Mouse (Mus musculus) megakaryocyte, embryonic 14.5 days (primary cell): ENCODE data around the gene St7. TPM values are rescaled to one million over a fixed set of nuclear protein-coding genes. Genes with fewer than 3 reads are reported as not detected.

Experiments used
- H3K27me3 ChIP-seq: replicated peaks from 2 replicates; pipeline ENCODE3; 2012; ENCODE audit warnings: inconsistent platforms
- H3K36me3 ChIP-seq: replicated peaks from 2 replicates; pipeline ENCODE3; 2012; ENCODE audit warnings: low read length, inconsistent platforms, mixed read lengths
- H3K4me1 ChIP-seq: 2 replicates; pipeline ENCODE4 v1.6.1; 2012; ENCODE audit warnings: inconsistent platforms
- H3K4me3 ChIP-seq: replicated peaks from 2 replicates; pipeline ENCODE3; 2012; ENCODE audit warnings: moderate library complexity, mild to moderate bottlenecking, inconsistent platforms
- H3K9me3 ChIP-seq: 2 replicates; pipeline ENCODE4 v1.6.1; 2012; ENCODE audit warnings: inconsistent platforms
- FLI1 ChIP-seq: IDR thresholded peaks from 2 replicates; pipeline ENCODE4 v1.6.1; 2012; ENCODE audit warnings: low read length, inconsistent platforms, mixed read lengths
- GATA1 ChIP-seq: IDR thresholded peaks from 3 replicates; pipeline ENCODE4 v1.6.1; 2012; ENCODE audit warnings: mixed read lengths, low read length, inconsistent platforms, borderline replicate concordance
- polyA plus RNA-seq: library from polyadenylated mRNA; stranded (reverse); fragments of >175 nt; gene quantifications from 2 replicates; pipeline ENCODE4 v1.2.3, GENCODE M21; 2012; ENCODE audit warnings: low replicate concordance; ENCODE audit not compliant: insufficient read depth

The St7 gene
- polyA plus RNA-seq, 1 experiment: 7.1 TPM

- no peaks in the 10 kb centered on the region for H3K9me3 ChIP-seq
- no peaks in the 10 kb centered on the region for H3K27me3 ChIP-seq
- H3K4me3 ChIP-seq: no peak overlapping the region
- peaks cover 4% of the 10 kb centered on the region; the same call in 1 of the 2 replicates for H3K4me1 ChIP-seq
- no peak for TF ChIP-seq FLI1
- no peak for TF ChIP-seq GATA1
- no peaks in the 10 kb centered on the region for H3K36me3 ChIP-seq
Observed at GRCm38 (mm10) chr6:17951779-17952178, 259.0 kb downstream of the St7 start.

- H3K36me3 ChIP-seq: no peaks in the 10 kb centered on the region
- no peaks in the 10 kb centered on the region for H3K9me3 ChIP-seq
- TF ChIP-seq GATA1 (no peak), FLI1 (no peak)
- H3K4me3 ChIP-seq: no peak overlapping the region
- H3K4me1 ChIP-seq: no peaks in the 10 kb centered on the region
- H3K27me3 ChIP-seq: no peaks in the 10 kb centered on the region
Observed at GRCm38 (mm10) chr6:17963455-17963854, 270.7 kb downstream of the St7 start.

DNA sequence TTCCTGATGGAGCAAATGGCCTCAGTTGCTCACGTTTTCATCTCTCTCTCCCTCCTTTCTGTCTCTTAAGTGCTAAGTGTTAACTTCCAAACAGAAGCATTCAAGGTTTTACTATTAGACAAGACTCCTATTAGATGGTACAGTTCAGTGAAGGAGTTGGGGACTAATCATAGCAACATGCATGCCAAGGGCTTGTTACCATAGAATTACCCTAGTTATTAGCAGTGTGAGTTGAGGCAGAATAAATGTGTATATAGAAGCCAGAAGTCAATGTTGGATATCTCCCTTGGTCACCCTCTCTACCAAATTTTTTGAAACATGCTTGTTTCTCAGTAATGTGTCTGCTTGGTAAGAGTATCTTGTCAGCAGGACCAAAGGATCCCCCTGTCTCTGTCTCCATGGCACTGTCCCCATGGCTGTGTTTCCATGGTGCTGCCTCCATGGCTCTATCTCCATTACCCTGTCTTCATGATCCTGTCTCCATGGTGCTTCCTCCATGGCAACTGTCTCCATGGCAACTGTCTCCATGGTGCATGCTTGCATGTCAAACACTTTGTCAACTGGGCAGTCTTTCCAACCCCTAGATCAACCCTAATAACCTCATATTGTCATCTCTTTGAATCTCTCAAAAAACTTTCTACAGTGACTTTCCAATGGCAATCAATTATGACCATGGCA is 275.9 kb downstream of the St7 start:
- no peak for TF ChIP-seq FLI1
- TF ChIP-seq GATA1: no peak

DNA sequence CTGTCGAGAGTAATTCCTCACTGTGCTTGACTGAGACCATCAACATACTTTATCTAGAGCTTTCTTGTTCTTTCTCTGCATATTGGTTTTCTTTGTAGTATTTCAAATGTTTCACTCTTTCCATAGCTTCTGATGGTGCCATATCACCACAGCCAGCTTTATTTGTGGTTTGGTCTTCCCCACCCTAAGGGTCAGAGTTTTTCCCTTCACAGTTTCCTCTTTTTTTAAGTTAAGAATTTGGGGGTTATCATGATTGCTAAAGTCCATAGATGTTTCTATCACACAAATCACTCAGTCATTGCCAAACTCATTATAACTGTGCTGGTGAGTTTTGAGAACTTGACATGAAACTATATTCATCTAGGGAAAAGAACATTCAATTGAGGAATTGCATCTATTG is 277.1 kb downstream of the St7 start:
- no peaks in the 10 kb centered on the region for H3K36me3 ChIP-seq
- no peak overlapping the region for H3K4me3 ChIP-seq
- no peaks in the 10 kb centered on the region for H3K9me3 ChIP-seq
- TF ChIP-seq FLI1: no peak
- no peak for TF ChIP-seq GATA1
- H3K4me1 ChIP-seq: no peaks in the 10 kb centered on the region
- no peaks in the 10 kb centered on the region for H3K27me3 ChIP-seq

More for the DNA sequence above, 275.9 kb downstream of the St7 start:
- Histone ChIP-seq H3K9me3 (no peaks in the 10 kb centered on the region), H3K27me3 (no peaks in the 10 kb centered on the region), H3K4me3 (no peak overlapping the region), H3K4me1 (no peaks in the 10 kb centered on the region), H3K36me3 (no peaks in the 10 kb centered on the region)

GRCm38 (mm10) chr6:17971393-17971792 is 278.7 kb downstream of the St7 start:
- Histone ChIP-seq H3K4me3 (no peak overlapping the region), H3K36me3 (no peaks in the 10 kb centered on the region), H3K27me3 (no peaks in the 10 kb centered on the region), H3K9me3 (no peaks in the 10 kb centered on the region), H3K4me1 (no peaks in the 10 kb centered on the region)
- TF ChIP-seq GATA1 (no peak), FLI1 (no peak)

GRCm38 (mm10) chr6:17974416-17974815 is 281.7 kb downstream of the St7 start:
- H3K4me1 ChIP-seq: no peaks in the 10 kb centered on the region
- no peak overlapping the region for H3K4me3 ChIP-seq
- H3K9me3 ChIP-seq: no peaks in the 10 kb centered on the region
- no peaks in the 10 kb centered on the region for H3K27me3 ChIP-seq
- TF ChIP-seq FLI1: no peak
- no peak for TF ChIP-seq GATA1
- no peaks in the 10 kb centered on the region for H3K36me3 ChIP-seq

GRCm38 (mm10) chr6:17977165-17977564 is 284.4 kb downstream of the St7 start:
- TF ChIP-seq FLI1 (no peak), GATA1 (no peak)
- H3K4me3 ChIP-seq: no peak overlapping the region
- no peaks in the 10 kb centered on the region for H3K4me1 ChIP-seq
- no peaks in the 10 kb centered on the region for H3K36me3 ChIP-seq
- H3K27me3 ChIP-seq: peaks cover 1% of the 10 kb centered on the region
- no peaks in the 10 kb centered on the region for H3K9me3 ChIP-seq

- no peak for TF ChIP-seq GATA1
- TF ChIP-seq FLI1: no peak
- Histone ChIP-seq H3K36me3 (no peaks in the 10 kb centered on the region), H3K4me3 (no peak overlapping the region), H3K27me3 (peaks cover 1% of the 10 kb centered on the region), H3K4me1 (no peaks in the 10 kb centered on the region), H3K9me3 (no peaks in the 10 kb centered on the region)
Observed at GRCm38 (mm10) chr6:17978324-17978723, 285.6 kb downstream of the St7 start.

GRCm38 (mm10) chr6:17978881-17979280 is 286.1 kb downstream of the St7 start:
- TF ChIP-seq FLI1 (no peak), GATA1 (no peak)
- H3K36me3 ChIP-seq: no peaks in the 10 kb centered on the region

GRCm38 (mm10) chr6:17979361-17979760 is 286.6 kb downstream of the St7 start:
- no peak for TF ChIP-seq GATA1
- TF ChIP-seq FLI1: no peak
- H3K27me3 ChIP-seq: peaks cover 1% of the 10 kb centered on the region
- no peaks in the 10 kb centered on the region for H3K9me3 ChIP-seq
- H3K4me3 ChIP-seq: no peak overlapping the region
- no peaks in the 10 kb centered on the region for H3K36me3 ChIP-seq
- no peaks in the 10 kb centered on the region for H3K4me1 ChIP-seq

More at GRCm38 (mm10) chr6:17978881-17979280, 286.1 kb downstream of the St7 start:
- Histone ChIP-seq H3K4me3 (no peak overlapping the region), H3K9me3 (no peaks in the 10 kb centered on the region), H3K4me1 (no peaks in the 10 kb centered on the region), H3K27me3 (peaks cover 1% of the 10 kb centered on the region)
